Mouse (Mus musculus): ENCODE results near the gene Gm10283. TPM values are rescaled to one million over a fixed set of nuclear protein-coding genes. Genes with fewer than 3 reads are reported as not detected.
"Not testable (repeated sequence)": the region's sequence is repeated elsewhere in the genome, so short reads cannot be mapped to it uniquely, and the experiment has no call there.

Gm10283 gene
- 1.7 and 2.1 TPM in 2 replicates for polyA plus RNA-seq (2015; fragmentation: Nextera tagmentation; extraction: Ambion mirVana)

DNA sequence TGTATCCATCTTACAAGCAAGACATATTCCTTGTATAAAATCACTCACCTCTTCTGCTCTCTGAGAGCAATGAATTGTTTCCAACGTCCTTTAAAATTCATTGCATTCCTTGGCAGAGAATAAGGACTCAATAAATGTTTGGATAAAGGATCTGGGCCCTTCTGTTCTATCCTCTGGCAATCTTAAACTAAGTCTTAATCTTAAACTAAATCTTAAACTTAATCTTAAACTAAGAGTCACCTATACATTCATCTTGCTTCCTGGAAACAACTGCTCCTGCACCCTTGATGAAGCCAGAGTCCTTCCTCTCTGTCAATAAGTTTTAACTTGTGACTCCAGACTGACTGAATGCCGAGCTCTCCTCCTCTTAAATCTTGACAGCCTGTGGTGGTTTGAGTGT, at the start of gene Gm10283:
Gm10283 (minus strand) TSS at position 101 of the 400 bp plus-strand sequence.
- ATAC-seq (ENCODE audit: low FRiP score, low TSS enrichment), result 0 out of 2 replicates have a peak, but pooled peaks have one; percentile 28
- Histone ChIP-seq H3K4me1 (ENCODE audit: insufficient read depth, low read length) (no peaks in the 10 kb centered on the region), H3K27me3 (ENCODE audit: insufficient read depth, low read length) (no peaks in the 10 kb centered on the region), H3K27ac (ENCODE audit: low read length) (peak within 1 kb of the TSS; percentile 69), H3K36me3 (ENCODE audit: insufficient read depth, low read length) (no peaks in the 10 kb centered on the region), H3K4me3 (ENCODE audit: low read length) (peak within 1 kb of the TSS; percentile 1; the same call in 1 of the 2 replicates), H3K9ac (replicated peaks; ENCODE audit: low read length) (no peak within 1 kb of the TSS), H3K9me3 (ENCODE audit: low read length) (no peaks in the 10 kb centered on the region), H3K4me2 (replicated peaks; ENCODE audit: low read depth, low read length) (0 out of 2 replicates have a peak within 1 kb of the TSS, but pooled peaks have one; percentile 6)
- WGBS, result 24% methylated on average over 2 of the region's 2 CpGs

DNA sequence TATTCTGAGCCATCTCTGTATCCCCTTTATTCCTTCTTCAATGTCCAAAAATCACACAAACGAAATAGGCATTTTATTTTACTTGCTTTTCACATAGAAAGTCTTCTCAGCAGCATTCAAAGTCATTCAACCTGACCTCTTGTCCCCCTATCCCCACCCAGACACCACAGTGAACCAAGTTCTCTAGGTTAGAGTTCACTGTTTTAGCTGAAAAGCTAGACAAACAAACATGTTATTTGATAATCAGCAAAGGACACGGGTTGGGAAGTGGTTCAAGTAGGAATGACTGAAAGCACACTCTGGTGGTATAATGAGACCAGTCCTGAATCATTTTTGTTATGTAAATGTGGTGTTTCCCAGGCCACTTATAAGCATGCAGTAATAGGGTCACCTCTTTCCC, 31.9 kb upstream of the Gm10283 start:
- Histone ChIP-seq H3K9me3 (ENCODE audit: low read length) (peaks cover 3% of the 10 kb centered on the region; the same call in 1 of the 2 replicates), H3K4me1 (ENCODE audit: insufficient read depth, low read length) (no peaks in the 10 kb centered on the region), H3K27ac (ENCODE audit: low read length) (no peak overlapping the region), H3K27me3 (ENCODE audit: insufficient read depth, low read length) (no peaks in the 10 kb centered on the region), H3K4me3 (ENCODE audit: low read length) (no peak overlapping the region), H3K4me2 (replicated peaks; ENCODE audit: low read depth, low read length) (no peak overlapping the region), H3K9ac (replicated peaks; ENCODE audit: low read length) (no peak overlapping the region), H3K36me3 (ENCODE audit: insufficient read depth, low read length) (0 out of 2 replicates have a peak, but pooled peaks cover 3% of the 10 kb centered on the region)
- 55% methylated on average over 2 of the region's 2 CpGs for WGBS
- ATAC-seq (ENCODE audit: low FRiP score, low TSS enrichment), result no peak

DNA sequence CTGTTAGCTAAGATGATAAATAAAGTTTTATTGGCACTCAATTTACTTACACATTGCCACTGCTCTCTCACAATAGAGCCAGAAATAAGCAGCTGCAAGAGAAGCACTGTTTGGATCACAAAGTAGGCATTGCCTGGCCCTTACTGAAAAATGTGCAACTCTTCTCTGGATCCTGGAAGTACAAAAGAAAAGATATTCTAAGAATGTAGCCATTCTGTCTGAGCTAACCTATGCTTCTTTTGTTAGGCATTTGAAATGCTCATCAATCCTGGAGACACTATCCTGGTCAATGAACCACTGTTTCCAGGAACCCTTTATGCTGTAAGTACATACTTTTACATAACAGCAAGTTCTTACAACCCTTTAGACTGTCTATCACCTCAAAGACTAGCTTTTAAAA, 15.3 kb upstream of the Gm10283 start:
- no peak for ATAC-seq (ENCODE audit: low FRiP score, low TSS enrichment)
- Histone ChIP-seq H3K4me3 (ENCODE audit: low read length) (no peak overlapping the region), H3K36me3 (ENCODE audit: insufficient read depth, low read length) (no peaks in the 10 kb centered on the region), H3K27me3 (ENCODE audit: insufficient read depth, low read length) (no peaks in the 10 kb centered on the region), H3K4me1 (ENCODE audit: insufficient read depth, low read length) (no peaks in the 10 kb centered on the region), H3K4me2 (replicated peaks; ENCODE audit: low read depth, low read length) (no peak overlapping the region), H3K9me3 (ENCODE audit: low read length) (no peaks in the 10 kb centered on the region), H3K9ac (replicated peaks; ENCODE audit: low read length) (no peak overlapping the region), H3K27ac (ENCODE audit: low read length) (no peak overlapping the region)

DNA sequence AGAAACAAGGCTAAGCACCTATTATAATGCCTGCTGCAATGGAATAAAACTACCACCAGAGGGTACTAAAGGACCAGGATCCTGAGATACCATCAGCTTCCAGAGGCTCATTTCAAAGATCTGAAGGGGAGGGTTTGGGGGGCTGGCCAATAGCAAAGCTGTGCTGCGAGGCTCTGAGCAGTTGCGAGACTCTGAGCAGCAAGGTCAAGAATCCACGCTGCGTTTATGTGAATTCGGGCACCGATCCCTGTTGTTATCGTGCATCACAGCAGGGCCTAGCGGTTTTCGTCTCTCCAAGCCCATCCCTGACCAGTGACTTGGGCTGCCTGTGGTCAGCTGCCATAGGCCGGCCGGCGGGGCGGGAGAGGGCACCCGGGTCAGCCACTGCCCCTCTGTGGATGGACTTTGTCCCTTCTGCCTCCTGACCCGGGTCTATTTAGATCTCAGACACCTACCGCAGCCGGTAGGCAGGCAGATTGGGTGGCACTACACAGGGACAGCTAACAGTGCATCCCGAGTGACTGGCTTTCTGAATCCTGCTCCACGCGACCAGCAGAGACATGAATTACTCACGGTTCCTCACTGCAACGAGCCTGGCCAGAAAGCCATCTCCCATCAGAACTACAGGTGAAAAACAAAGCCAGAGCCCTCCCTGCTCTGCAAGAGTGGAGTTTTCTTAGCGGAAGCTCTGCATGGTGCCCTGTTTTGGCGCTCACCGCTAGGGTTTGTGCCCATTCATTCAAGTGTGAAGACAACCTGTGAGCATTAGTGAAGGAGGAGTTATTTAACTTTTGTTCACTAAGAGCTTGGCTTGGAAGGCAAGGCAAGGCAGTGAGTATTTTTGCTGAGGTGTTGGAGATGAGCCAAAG, 2.9 kb upstream of the Gm10283 start, which contains the start of gene Aadat:
Aadat (plus strand) TSS at position 280 of the 869 bp plus-strand sequence.
- Histone ChIP-seq H3K27ac (ENCODE audit: low read length) (peak within 1 kb of the TSS; percentile 70; the same call in 1 of the 2 replicates), H3K4me2 (replicated peaks; ENCODE audit: low read depth, low read length) (peak within 1 kb of the TSS; percentile 91), H3K4me1 (ENCODE audit: insufficient read depth, low read length) (no peaks in the 10 kb centered on the region), H3K27me3 (ENCODE audit: insufficient read depth, low read length) (no peaks in the 10 kb centered on the region), H3K9ac (replicated peaks; ENCODE audit: low read length) (peak within 1 kb of the TSS; percentile 66), H3K36me3 (ENCODE audit: insufficient read depth, low read length) (no peaks in the 10 kb centered on the region), H3K9me3 (ENCODE audit: low read length) (no peaks in the 10 kb centered on the region), H3K4me3 (ENCODE audit: low read length) (peak within 1 kb of the TSS; percentile 59)
- ATAC-seq (ENCODE audit: low FRiP score, low TSS enrichment), result peak; percentile 93
- WGBS, result 1% methylated on average over 25 of the region's 25 CpGs

DNA sequence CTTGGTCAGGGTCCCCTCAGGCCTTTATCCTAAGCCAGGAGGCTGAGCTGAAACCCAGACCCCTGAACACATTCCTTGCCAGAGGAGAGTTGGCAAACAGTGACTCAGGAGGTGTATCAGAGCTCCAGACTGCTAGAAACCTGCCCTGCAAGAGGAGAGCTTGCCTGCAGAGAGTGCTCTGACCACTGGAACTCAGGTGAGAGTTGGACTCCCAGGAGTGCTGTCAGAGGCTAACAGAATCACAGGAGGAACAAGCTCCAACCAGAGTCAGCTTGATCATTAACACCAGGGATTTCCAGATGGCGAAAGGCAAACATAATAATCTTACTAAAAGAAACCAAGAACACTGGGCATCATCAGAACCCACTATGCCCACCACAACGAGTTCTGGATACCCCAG, 8.0 kb downstream of the Gm10283 start:
- 69% methylated on average over 2 of the region's 2 CpGs for WGBS
- H3K27ac ChIP-seq (ENCODE audit: low read length), result peak overlapping the region; percentile 38; the same call in 1 of the 2 replicates
- not testable (repeated sequence) for H3K36me3 ChIP-seq (ENCODE audit: insufficient read depth, low read length); H3K9ac ChIP-seq (replicated peaks; ENCODE audit: low read length); H3K4me1 ChIP-seq (ENCODE audit: insufficient read depth, low read length); ATAC-seq (ENCODE audit: low FRiP score, low TSS enrichment); H3K4me3 ChIP-seq (ENCODE audit: low read length); H3K9me3 ChIP-seq (ENCODE audit: low read length); H3K27me3 ChIP-seq (ENCODE audit: insufficient read depth, low read length); H3K4me2 ChIP-seq (replicated peaks; ENCODE audit: low read depth, low read length)

DNA sequence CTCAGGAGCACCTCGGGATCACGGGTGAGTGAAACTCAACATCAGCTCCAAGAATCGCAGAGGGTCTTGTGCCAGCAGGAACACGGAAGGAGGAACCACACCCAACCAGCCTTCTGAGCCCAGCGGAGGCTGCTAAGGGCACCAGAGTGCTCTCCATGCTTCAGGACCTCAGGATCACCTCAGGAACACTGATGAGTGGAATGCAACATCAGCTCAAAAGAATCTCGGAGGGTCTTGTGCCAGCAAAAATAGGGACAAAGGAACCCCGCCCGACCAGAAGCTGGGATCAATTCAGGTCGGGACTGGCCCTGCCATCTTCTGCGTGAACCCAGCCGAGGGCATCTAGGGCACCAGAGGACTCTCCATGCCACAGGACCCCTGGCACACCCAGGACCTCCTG, 8.4 kb downstream of the Gm10283 start:
- no peak overlapping the region for H3K9ac ChIP-seq (replicated peaks; ENCODE audit: low read length)
- H3K27ac ChIP-seq (ENCODE audit: low read length), result peak overlapping the region; percentile 38; the same call in 1 of the 2 replicates
- no peaks in the 10 kb centered on the region for H3K4me1 ChIP-seq (ENCODE audit: insufficient read depth, low read length)
- no peak for ATAC-seq (ENCODE audit: low FRiP score, low TSS enrichment)
- H3K4me3 ChIP-seq (ENCODE audit: low read length), result no peak overlapping the region
- no peaks in the 10 kb centered on the region for H3K27me3 ChIP-seq (ENCODE audit: insufficient read depth, low read length)
- H3K9me3 ChIP-seq (ENCODE audit: low read length), result no peaks in the 10 kb centered on the region
- no peaks in the 10 kb centered on the region for H3K36me3 ChIP-seq (ENCODE audit: insufficient read depth, low read length)
- WGBS, result 90% methylated on average over 11 of the region's 11 CpGs
- H3K4me2 ChIP-seq (replicated peaks; ENCODE audit: low read depth, low read length), result no peak overlapping the region

DNA sequence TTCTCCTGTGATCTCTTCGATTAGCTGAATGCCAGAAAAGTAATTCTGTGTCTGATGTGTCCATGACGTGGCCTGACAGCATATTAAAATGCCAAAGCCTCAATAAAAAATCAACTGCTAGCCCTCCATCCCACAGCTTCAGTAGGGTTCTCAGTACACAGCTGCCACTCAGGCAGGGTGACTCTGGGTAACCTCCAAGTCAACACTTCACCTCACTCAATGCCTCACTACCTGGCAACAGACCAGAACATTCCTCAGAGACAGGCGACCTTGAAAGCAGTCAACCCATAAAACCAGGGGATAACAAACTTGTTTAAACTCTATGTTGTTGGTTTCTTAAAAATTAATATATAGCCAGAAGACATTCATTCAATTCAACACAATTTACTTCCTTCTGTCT, 10.5 kb downstream of the Gm10283 start:
- H3K4me1 ChIP-seq (ENCODE audit: insufficient read depth, low read length), result no peaks in the 10 kb centered on the region
- H3K9me3 ChIP-seq (ENCODE audit: low read length), result no peaks in the 10 kb centered on the region
- no peaks in the 10 kb centered on the region for H3K27me3 ChIP-seq (ENCODE audit: insufficient read depth, low read length)
- no peak overlapping the region for H3K9ac ChIP-seq (replicated peaks; ENCODE audit: low read length)
- H3K4me2 ChIP-seq (replicated peaks; ENCODE audit: low read depth, low read length), result no peak overlapping the region
- ATAC-seq (ENCODE audit: low FRiP score, low TSS enrichment), result peak; percentile 94
- H3K27ac ChIP-seq (ENCODE audit: low read length), result no peak overlapping the region
- 38% methylated on average over 3 of the region's 3 CpGs for WGBS
- no peak overlapping the region for H3K4me3 ChIP-seq (ENCODE audit: low read length)
- no peaks in the 10 kb centered on the region for H3K36me3 ChIP-seq (ENCODE audit: insufficient read depth, low read length)

DNA sequence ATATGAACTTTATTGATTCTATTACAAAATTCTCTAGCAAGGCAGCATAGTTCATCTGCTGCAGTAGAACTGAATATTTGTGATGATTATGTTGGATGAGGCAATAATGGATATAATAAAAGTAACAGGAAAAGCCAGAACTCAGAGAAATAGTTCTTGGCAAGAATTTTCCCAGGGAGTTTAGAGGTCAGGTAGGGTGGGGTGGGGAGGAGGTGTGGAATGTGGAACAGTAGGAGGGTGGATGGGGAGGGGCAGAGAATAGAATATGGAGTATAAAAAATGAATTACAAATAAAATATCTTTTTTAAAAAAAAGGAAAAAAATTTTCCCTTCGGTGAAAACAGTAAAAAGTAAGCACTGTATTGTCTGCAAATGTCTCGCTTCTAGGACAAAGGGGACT, 11.1 kb downstream of the Gm10283 start:
- no peak overlapping the region for H3K9ac ChIP-seq (replicated peaks; ENCODE audit: low read length)
- H3K36me3 ChIP-seq (ENCODE audit: insufficient read depth, low read length), result no peaks in the 10 kb centered on the region
- H3K27me3 ChIP-seq (ENCODE audit: insufficient read depth, low read length), result no peaks in the 10 kb centered on the region
- no peaks in the 10 kb centered on the region for H3K4me1 ChIP-seq (ENCODE audit: insufficient read depth, low read length)
- no peak overlapping the region for H3K4me2 ChIP-seq (replicated peaks; ENCODE audit: low read depth, low read length)
- no peak for ATAC-seq (ENCODE audit: low FRiP score, low TSS enrichment)
- H3K9me3 ChIP-seq (ENCODE audit: low read length), result no peaks in the 10 kb centered on the region
- H3K4me3 ChIP-seq (ENCODE audit: low read length), result no peak overlapping the region
- H3K27ac ChIP-seq (ENCODE audit: low read length), result no peak overlapping the region
- 92% methylated on average over 2 of the region's 2 CpGs for WGBS

DNA sequence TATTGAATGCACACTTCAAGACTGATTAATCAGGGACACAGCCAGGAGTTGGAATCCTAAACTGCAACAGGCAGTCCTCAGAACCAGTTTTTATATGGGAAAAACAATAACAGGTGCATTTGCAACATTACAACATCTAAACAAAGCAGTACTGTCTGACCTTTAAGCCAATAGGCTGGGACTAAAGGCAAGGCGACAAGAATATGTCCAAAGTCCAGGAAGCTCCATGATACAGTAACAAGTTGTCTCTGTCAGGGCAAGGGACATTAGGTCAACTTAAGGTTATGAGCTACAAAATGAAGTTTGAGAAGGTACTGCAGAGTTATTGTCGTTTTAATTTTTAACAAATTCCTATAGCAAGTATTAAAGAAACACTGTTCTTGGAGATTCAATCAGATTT, 12.9 kb downstream of the Gm10283 start:
- no peaks in the 10 kb centered on the region for H3K36me3 ChIP-seq (ENCODE audit: insufficient read depth, low read length)
- no peak overlapping the region for H3K9ac ChIP-seq (replicated peaks; ENCODE audit: low read length)
- no peaks in the 10 kb centered on the region for H3K4me1 ChIP-seq (ENCODE audit: insufficient read depth, low read length)
- ATAC-seq (ENCODE audit: low FRiP score, low TSS enrichment), result no peak
- no peaks in the 10 kb centered on the region for H3K27me3 ChIP-seq (ENCODE audit: insufficient read depth, low read length)
- no peak overlapping the region for H3K27ac ChIP-seq (ENCODE audit: low read length)
- no peaks in the 10 kb centered on the region for H3K9me3 ChIP-seq (ENCODE audit: low read length)
- no peak overlapping the region for H3K4me3 ChIP-seq (ENCODE audit: low read length)
- H3K4me2 ChIP-seq (replicated peaks; ENCODE audit: low read depth, low read length), result no peak overlapping the region
- 71% methylated on average over 2 of the region's 2 CpGs for WGBS

Measured in kidney, embryonic 16.5 days (tissue).